Mouse (Mus musculus): Measurements from ENCODE around the gene Litaf. TPM values are rescaled to one million over a fixed set of nuclear protein-coding genes. Genes with fewer than 3 reads are reported as not detected.

The Litaf gene
- polyA plus RNA-seq, 1 experiment = 115 TPM

GRCm38 (mm10) chr16:10911061-10911460 is 154.9 kb downstream of the Litaf start:
- Histone ChIP-seq H3K27me3 (ENCODE audit: control insufficient read depth, insufficient read depth, low read length) (no peaks in the 10 kb centered on the region), H3K36me3 (ENCODE audit: control insufficient read depth, insufficient read depth, low read length) (no peaks in the 10 kb centered on the region), H3K27ac (ENCODE audit: insufficient read depth, low read length) (no peak overlapping the region), H3K4me1 (ENCODE audit: control insufficient read depth, insufficient read depth, insufficient read length) (no peaks in the 10 kb centered on the region), H3K4me3 (ENCODE audit: extremely low read depth, insufficient read depth, insufficient read length) (no peak overlapping the region)
- 90% methylated on average over 2 of the region's 2 CpGs for WGBS
- TF ChIP-seq POLR2A (IDR thresholded peaks at IDR 0.05; ENCODE audit: low read depth, low read length) = no peak
- TF ChIP-seq CTCF (IDR thresholded peaks at IDR 0.05; ENCODE audit: extremely low read depth, insufficient read depth, insufficient read length, insufficient replicate concordance) = no peak
- DNase-seq (ENCODE audit: low read depth in 1 of 2, low spot score in 2 of 2) = no peak

- TF ChIP-seq POLR2A (IDR thresholded peaks at IDR 0.05; ENCODE audit: low read depth, low read length) (no peak), CTCF (IDR thresholded peaks at IDR 0.05; ENCODE audit: extremely low read depth, insufficient read depth, insufficient read length, insufficient replicate concordance) (no peak)
- Histone ChIP-seq H3K27me3 (ENCODE audit: control insufficient read depth, insufficient read depth, low read length) (no peaks in the 10 kb centered on the region), H3K4me1 (ENCODE audit: control insufficient read depth, insufficient read depth, insufficient read length) (no peaks in the 10 kb centered on the region), H3K36me3 (ENCODE audit: control insufficient read depth, insufficient read depth, low read length) (no peaks in the 10 kb centered on the region), H3K4me3 (ENCODE audit: extremely low read depth, insufficient read depth, insufficient read length) (no peak overlapping the region), H3K27ac (ENCODE audit: insufficient read depth, low read length) (no peak overlapping the region)
- DNase-seq (ENCODE audit: low read depth in 1 of 2, low spot score in 2 of 2) = no peak
- WGBS = 85% methylated on average over 7 of the region's 7 CpGs
These were observed 155.4 kb downstream of the Litaf start for GRCm38 (mm10) chr16:10910541-10910940.

Other genes with a start within 250 kb of the Litaf start
- 1.9 and 6.8 TPM in 2 replicates for gene Rmi2, start 231.1 kb downstream of the Litaf start, polyA plus RNA-seq (2012; rRNA removed)
- gene Snn, start 5.2 kb downstream of the Litaf start, polyA plus RNA-seq (2012; rRNA removed) = 129 and 155 TPM in 2 replicates
- 28.6 and 42.5 TPM in 2 replicates for gene Txndc11, start 68.5 kb upstream of the Litaf start, polyA plus RNA-seq (2012; rRNA removed)
- 43.0 and 46.0 TPM in 2 replicates for gene Zc3h7a, start 110.2 kb upstream of the Litaf start, polyA plus RNA-seq (2012; rRNA removed)
- gene Rsl1d1, start 137.2 kb upstream of the Litaf start, polyA plus RNA-seq (2012; rRNA removed) = 2.6 and 4.5 TPM in 2 replicates
- gene Gspt1, start 188.2 kb upstream of the Litaf start, polyA plus RNA-seq (2012; rRNA removed) = 26.2 and 38.3 TPM in 2 replicates
- gene Tnfrsf17, start 247.7 kb upstream of the Litaf start, polyA plus RNA-seq (2012; rRNA removed) = 4.0 and 4.6 TPM in 2 replicates